Mouse (Mus musculus) liver, embryonic 14.5 days (tissue): ENCODE measurements around the gene Ehbp1. TPM values are rescaled to one million over a fixed set of nuclear protein-coding genes. Genes with fewer than 3 reads are reported as not detected.
A peak's percentile ranks its signal among the peaks of the same experiment; 100 is the strongest.

Experiments
- ATAC-seq: fragments of 200-750 bp; cut with Nextera tagmentation; 2 replicates; pipeline ENCODE4 v1.8.0; 2017; ENCODE audit warnings: moderate number of reproducible peaks, mild to moderate bottlenecking, moderate library complexity; ENCODE audit not compliant: insufficient read depth
- DNase-seq, 3 experiments: peaks; one replicate each; pipeline ENCODE4 v3.0.0-alpha.2; 2012 to 2013; ENCODE audit warnings: low read depth in 3 of 3, low spot score in 3 of 3
- H3K27ac ChIP-seq: fragments of 300-500 bp; sonication (generic); 2 replicates; pipeline ENCODE4 v1.5.1; 2014; ENCODE audit warnings: moderate library complexity, mild to moderate bottlenecking, control low read depth, inconsistent platforms
- H3K27me3 ChIP-seq: fragments of 300-500 bp; sonication (generic); 2 replicates; pipeline ENCODE4 v1.6.1; 2014; ENCODE audit warnings: mild to moderate bottlenecking, low read length, moderate library complexity; ENCODE audit not compliant: control insufficient read depth, insufficient read depth
- H3K36me3 ChIP-seq: fragments of 300-500 bp; sonication (generic); replicated peaks from 2 replicates; pipeline ENCODE4 v1.6.1; 2014; ENCODE audit warnings: low read depth; ENCODE audit not compliant: control insufficient read depth, insufficient read depth
- H3K4me1 ChIP-seq, 2 experiments: fragments of 200-500 bp in 1 of 2; fragments of 300-500 bp in 1 of 2; sonication (generic) in 1 of 2; replicated peaks; 2 replicates each; pipeline ENCODE4 v1.6.1; 2012 to 2014; ENCODE audit warnings: antibody characterized with exemption in 1 of 2, inconsistent platforms in 1 of 2, low read length in 1 of 2; ENCODE audit not compliant: control insufficient read depth in 2 of 2, insufficient read depth in 2 of 2
- H3K4me2 ChIP-seq: fragments of 300-500 bp; sonication (generic); 2 replicates; pipeline ENCODE4 v1.6.1; 2014; ENCODE audit warnings: low read depth, mild to moderate bottlenecking, control low read depth, moderate library complexity
- H3K4me3 ChIP-seq, 2 experiments: fragments of 200-500 bp in 1 of 2; fragments of 300-500 bp in 1 of 2; sonication (generic) in 1 of 2; 2 replicates each; pipeline ENCODE4 v1.5.1; 2012 to 2014; ENCODE audit warnings: low read depth in 2 of 2, low read length in 2 of 2, mild to moderate bottlenecking in 2 of 2, control low read depth in 1 of 2, inconsistent platforms in 1 of 2, moderate library complexity in 1 of 2; ENCODE audit not compliant: insufficient read depth in 1 of 2
- H3K9ac ChIP-seq: fragments of 300-500 bp; sonication (generic); replicated peaks from 2 replicates; pipeline ENCODE4 v1.6.1; 2014; ENCODE audit warnings: mild to moderate bottlenecking, control low read depth, moderate library complexity
- H3K9me3 ChIP-seq: fragments of 300-500 bp; sonication (generic); 2 replicates; pipeline ENCODE4 v1.6.1; 2016; ENCODE audit warnings: low read length, mixed read lengths; ENCODE audit not compliant: control insufficient read depth
- CTCF ChIP-seq: IDR thresholded peaks from 2 replicates; pipeline ENCODE4 v1.5.1; 2016; ENCODE audit warnings: antibody characterized with exemption, low read depth, control low read depth
- EP300 ChIP-seq: IDR thresholded peaks from 2 replicates; pipeline ENCODE4 v1.6.1; 2016; ENCODE audit warnings: antibody characterized with exemption, low read depth
- WGBS: fragments of 180-500 bp; shearing (Covaris S2); extraction: QIAGEN DNeasy Blood & Tissue Kit; methylation state at CpG from one replicate; pipeline ENCODE4 v1.1.7; 2014; ENCODE audit not compliant: insufficient replicate concordance; 5-methylcytosine and 5-hydroxymethylcytosine counted together
- polyA plus RNA-seq, 2 experiments: library from polyadenylated mRNA; depleted of rRNA in 1 of 2; stranded (reverse) in 1 of 2; unstranded in 1 of 2; fragments of >200 nt; fragmentation: Nextera tagmentation in 1 of 2; extraction: Ambion mirVana in 1 of 2; gene quantifications; 2 replicates each; pipeline versions ENCODE4 v1.2.1 to v1.2.3; 2012 to 2014

Ehbp1 gene
- polyA plus RNA-seq, 2 experiments = 1.7 to 3.3 TPM

GRCm38 (mm10) chr11:21985118-21985517 is 357.0 kb downstream of the Ehbp1 start:
- Histone ChIP-seq H3K4me2 (no peak overlapping the region), H3K4me1 (no peaks in the 10 kb centered on the region), H3K36me3 (no peaks in the 10 kb centered on the region), H3K9me3 (no peaks in the 10 kb centered on the region), H3K27me3 (peaks cover 28% of the 10 kb centered on the region), H3K4me3 (no peak overlapping the region), H3K9ac (no peak overlapping the region), H3K27ac (no peak overlapping the region)
- TF ChIP-seq EP300 = no peak
- TF ChIP-seq CTCF = no peak
- 7% methylated on average over 1 of the region's 1 CpGs for WGBS
- DNase-seq (no peak), ATAC-seq (no peak)

DNA sequence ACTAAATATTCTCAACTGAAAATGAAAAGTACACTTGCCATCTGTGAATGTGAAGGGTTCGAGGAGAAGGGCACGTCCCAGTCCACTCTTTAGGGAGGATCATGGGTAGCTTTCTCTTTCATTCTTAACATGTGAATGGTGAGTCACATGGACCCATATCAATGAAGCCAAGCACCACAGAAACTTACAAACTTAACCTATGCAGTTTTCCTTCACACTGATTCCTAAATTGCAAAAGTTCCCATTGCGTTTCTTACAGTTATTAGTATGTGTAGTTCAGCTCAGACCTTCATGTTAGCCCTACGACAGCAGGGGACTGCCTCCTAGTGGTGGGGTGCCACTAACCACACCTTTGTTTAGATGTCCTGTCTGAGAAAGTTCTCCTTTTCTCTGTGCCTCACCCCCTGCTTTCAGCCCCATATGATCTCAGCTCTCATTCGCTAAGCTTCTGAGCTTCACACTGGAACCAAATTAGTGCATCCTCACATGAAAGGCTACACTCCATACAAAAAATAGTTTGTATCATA is 368.0 kb downstream of the Ehbp1 start:
- H3K9me3 ChIP-seq = no peaks in the 10 kb centered on the region
- WGBS = 44% methylated on average over 5 of the region's 5 CpGs
- no peak overlapping the region for H3K4me2 ChIP-seq
- no peak for ATAC-seq
- H3K27me3 ChIP-seq = no peaks in the 10 kb centered on the region
- TF ChIP-seq EP300 (no peak), CTCF (peak; percentile 40)
- H3K27ac ChIP-seq = no peak overlapping the region
- DNase-seq = no peak
- no peak overlapping the region for H3K9ac ChIP-seq
- no peaks in the 10 kb centered on the region for H3K36me3 ChIP-seq
- no peaks in the 10 kb centered on the region for H3K4me1 ChIP-seq
- H3K4me3 ChIP-seq = no peak overlapping the region

- no peak overlapping the region for H3K4me2 ChIP-seq
- H3K4me3 ChIP-seq = no peak overlapping the region
- no peaks in the 10 kb centered on the region for H3K27me3 ChIP-seq
- H3K36me3 ChIP-seq = no peaks in the 10 kb centered on the region
- no peak overlapping the region for H3K27ac ChIP-seq
- DNase-seq = no peak
- no peaks in the 10 kb centered on the region for H3K4me1 ChIP-seq
- 52% methylated on average over 3 of the region's 3 CpGs for WGBS
- no peak for TF ChIP-seq CTCF
- TF ChIP-seq EP300 = no peak
- no peak for ATAC-seq
- H3K9ac ChIP-seq = no peak overlapping the region
- no peaks in the 10 kb centered on the region for H3K9me3 ChIP-seq
These were observed 368.5 kb downstream of the Ehbp1 start for GRCm38 (mm10) chr11:21973597-21973996.

DNA sequence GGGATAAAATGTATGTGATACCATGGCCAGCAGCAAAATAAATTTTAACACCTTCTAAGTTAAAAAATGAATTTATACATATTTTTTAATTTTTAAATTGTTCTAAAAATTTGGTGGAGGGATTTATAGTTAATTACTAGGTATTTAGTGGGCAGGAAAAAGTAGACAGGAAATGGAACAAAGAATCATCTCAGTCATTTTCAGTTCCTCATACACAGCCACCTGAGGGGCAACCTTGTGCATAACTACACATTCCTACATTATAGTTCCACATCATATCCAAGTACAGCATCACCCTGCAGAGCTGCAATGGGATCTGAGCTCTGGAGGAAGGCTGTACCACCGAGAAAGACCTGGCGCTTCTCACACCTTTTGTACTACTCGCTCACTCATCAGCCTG is 373.2 kb downstream of the Ehbp1 start:
- DNase-seq = no peak
- WGBS = 77% methylated on average over 3 of the region's 3 CpGs
- no peak overlapping the region for H3K4me2 ChIP-seq
- H3K27ac ChIP-seq = no peak overlapping the region
- H3K27me3 ChIP-seq = no peaks in the 10 kb centered on the region
- no peak overlapping the region for H3K4me3 ChIP-seq
- no peak overlapping the region for H3K9ac ChIP-seq
- no peak for ATAC-seq
- H3K9me3 ChIP-seq = no peaks in the 10 kb centered on the region
- no peaks in the 10 kb centered on the region for H3K36me3 ChIP-seq
- no peaks in the 10 kb centered on the region for H3K4me1 ChIP-seq
- no peak for TF ChIP-seq EP300
- no peak for TF ChIP-seq CTCF

Other genes starting within 250 kb of the Ehbp1 start
- 1.0 and 1.1 TPM in 2 replicates for gene Tmem17, start 169.8 kb upstream of the Ehbp1 start, polyA plus RNA-seq (2012; rRNA removed)
- gene Tmem17, start 169.8 kb upstream of the Ehbp1 start, polyA plus RNA-seq (2014; fragmentation: Nextera tagmentation; extraction: Ambion mirVana) = 1.4 and 1.6 TPM in 2 replicates